Mouse (Mus musculus) thymus, adult 2 months (tissue): ENCODE results near the gene Shd. TPM values are rescaled to one million over a fixed set of nuclear protein-coding genes. Genes with fewer than 3 reads are reported as not detected.

Source experiments
- DNase-seq: peaks from one replicate; pipeline ENCODE4 v3.0.0; 2021
- H3K27ac ChIP-seq: fragments of 200-500 bp; 2 replicates; pipeline ENCODE4 v1.5.1; 2012; ENCODE audit warnings: low read length, control low read depth; ENCODE audit not compliant: control insufficient read depth, insufficient read depth
- H3K27me3 ChIP-seq: fragments of 200-500 bp; 2 replicates; pipeline ENCODE4 v1.6.1; 2012; ENCODE audit warnings: mild to moderate bottlenecking, low read length, moderate library complexity, mixed read lengths; ENCODE audit not compliant: control insufficient read depth, insufficient read depth
- H3K36me3 ChIP-seq: fragments of 200-500 bp; 2 replicates; pipeline ENCODE4 v1.6.1; 2012; ENCODE audit warnings: mild to moderate bottlenecking, low read length, moderate library complexity; ENCODE audit not compliant: control insufficient read depth, insufficient read depth
- H3K4me1 ChIP-seq: fragments of 200-500 bp; replicated peaks from 2 replicates; pipeline ENCODE4 v1.6.1; 2012; ENCODE audit warnings: low read length; ENCODE audit not compliant: control insufficient read depth, insufficient read depth
- H3K4me3 ChIP-seq: fragments of 200-500 bp; 2 replicates; pipeline ENCODE4 v1.5.1; 2012; ENCODE audit warnings: mild to moderate bottlenecking, low read length, control low read depth, moderate library complexity; ENCODE audit not compliant: control insufficient read depth, insufficient read depth
- CTCF ChIP-seq: fragments of 200-500 bp; IDR thresholded peaks from 2 replicates; pipeline ENCODE4 v1.5.1; 2012; ENCODE audit warnings: mild to moderate bottlenecking, control low read depth, low read length, moderate library complexity, borderline replicate concordance; ENCODE audit not compliant: control insufficient read depth, poor library complexity, insufficient read depth; ENCODE audit errors: extremely low read depth
- POLR2A ChIP-seq: fragments of 200-500 bp; IDR thresholded peaks from 2 replicates; pipeline ENCODE4 v1.6.1; 2012; ENCODE audit warnings: mild to moderate bottlenecking, low read length, control low read depth, moderate library complexity; ENCODE audit not compliant: control insufficient read depth, poor library complexity, insufficient read depth; ENCODE audit errors: extremely low read depth
- WGBS: fragments of 180-500 bp; shearing (Covaris S2); methylation state at CpG from one replicate; pipeline ENCODE4 v1.1.7; 2018; 5-methylcytosine and 5-hydroxymethylcytosine counted together
- polyA plus RNA-seq: library from polyadenylated mRNA; depleted of rRNA; stranded (reverse); fragments of >200 nt; gene quantifications from 2 replicates; pipeline ENCODE4 v1.2.3, GENCODE M21; 2012

Gene Shd
- polyA plus RNA-seq, 1 experiment = 1.9 TPM

- peak; percentile 82 for DNase-seq
- Histone ChIP-seq H3K4me1 (peaks cover 50% of the 10 kb centered on the region), H3K36me3 (peaks cover 29% of the 10 kb centered on the region), H3K4me3 (no peak overlapping the region), H3K27me3 (no peaks in the 10 kb centered on the region), H3K27ac (no peak overlapping the region)
- 68% methylated on average over 20 of the region's 20 CpGs for WGBS
- no peak for TF ChIP-seq POLR2A
- peak; percentile 86; the same call in 1 of the 2 replicates for TF ChIP-seq CTCF
Measured at GRCm38 (mm10) chr17:56018347-56019131, 48.3 kb downstream of the Shd start.

GRCm38 (mm10) chr17:56020400-56021084, 50.3 kb downstream of the Shd start:
- Histone ChIP-seq H3K4me1 (peaks cover 65% of the 10 kb centered on the region), H3K27ac (peak overlapping the region; percentile 96), H3K27me3 (no peaks in the 10 kb centered on the region), H3K4me3 (no peak overlapping the region), H3K36me3 (peaks cover 23% of the 10 kb centered on the region)
- 73% methylated on average over 6 of the region's 6 CpGs for WGBS
- TF ChIP-seq POLR2A = 0 out of 2 replicates have a peak, but pooled peaks have one; percentile 9
- TF ChIP-seq CTCF = no peak
- DNase-seq = no peak

- peaks cover 65% of the 10 kb centered on the region for H3K4me1 ChIP-seq
- TF ChIP-seq CTCF (no peak), POLR2A (no peak)
- peak overlapping the region; percentile 96 for H3K27ac ChIP-seq
- peaks cover 15% of the 10 kb centered on the region for H3K36me3 ChIP-seq
- no peaks in the 10 kb centered on the region for H3K27me3 ChIP-seq
- 6% methylated on average over 4 of the region's 4 CpGs for WGBS
- no peak overlapping the region for H3K4me3 ChIP-seq
- peak; percentile 78 for DNase-seq
Measured at GRCm38 (mm10) chr17:56021161-56021910, 51.1 kb downstream of the Shd start.

- Histone ChIP-seq H3K4me1 (peaks cover 67% of the 10 kb centered on the region), H3K4me3 (no peak overlapping the region), H3K36me3 (peaks cover 5% of the 10 kb centered on the region), H3K27ac (peak overlapping the region; percentile 96), H3K27me3 (no peaks in the 10 kb centered on the region)
- DNase-seq = no peak
- 81% methylated on average over 2 of the region's 2 CpGs for WGBS
- TF ChIP-seq POLR2A (no peak), CTCF (no peak)
Measured at GRCm38 (mm10) chr17:56022131-56022988, 52.1 kb downstream of the Shd start.

- Histone ChIP-seq H3K4me3 (no peak overlapping the region), H3K27me3 (no peaks in the 10 kb centered on the region), H3K36me3 (no peaks in the 10 kb centered on the region; the same call in 1 of the 2 replicates), H3K27ac (0 out of 2 replicates have a peak overlapping the region, but pooled peaks have one; percentile 1), H3K4me1 (peaks cover 70% of the 10 kb centered on the region)
- TF ChIP-seq POLR2A (no peak), CTCF (no peak)
- no peak for DNase-seq
- 94% methylated on average over 4 of the region's 4 CpGs for WGBS
Measured at GRCm38 (mm10) chr17:56022989-56023290, 52.7 kb downstream of the Shd start.

GRCm38 (mm10) chr17:56023386-56023785, 53.1 kb downstream of the Shd start:
- Histone ChIP-seq H3K27ac (0 out of 2 replicates have a peak overlapping the region, but pooled peaks have one; percentile 8), H3K27me3 (no peaks in the 10 kb centered on the region), H3K4me1 (peaks cover 69% of the 10 kb centered on the region), H3K4me3 (no peak overlapping the region), H3K36me3 (no peaks in the 10 kb centered on the region; the same call in 1 of the 2 replicates)
- WGBS = 52% methylated on average over 5 of the region's 5 CpGs
- DNase-seq = no peak
- TF ChIP-seq CTCF (no peak), POLR2A (no peak)
